Mouse (Mus musculus): Measurements from ENCODE around the gene Arhgap42. TPM values are rescaled to one million over a fixed set of nuclear protein-coding genes. Genes with fewer than 3 reads are reported as not detected.

Gene Arhgap42
- polyA plus RNA-seq, 1 experiment from 2014 or later: 19.7 TPM

DNA sequence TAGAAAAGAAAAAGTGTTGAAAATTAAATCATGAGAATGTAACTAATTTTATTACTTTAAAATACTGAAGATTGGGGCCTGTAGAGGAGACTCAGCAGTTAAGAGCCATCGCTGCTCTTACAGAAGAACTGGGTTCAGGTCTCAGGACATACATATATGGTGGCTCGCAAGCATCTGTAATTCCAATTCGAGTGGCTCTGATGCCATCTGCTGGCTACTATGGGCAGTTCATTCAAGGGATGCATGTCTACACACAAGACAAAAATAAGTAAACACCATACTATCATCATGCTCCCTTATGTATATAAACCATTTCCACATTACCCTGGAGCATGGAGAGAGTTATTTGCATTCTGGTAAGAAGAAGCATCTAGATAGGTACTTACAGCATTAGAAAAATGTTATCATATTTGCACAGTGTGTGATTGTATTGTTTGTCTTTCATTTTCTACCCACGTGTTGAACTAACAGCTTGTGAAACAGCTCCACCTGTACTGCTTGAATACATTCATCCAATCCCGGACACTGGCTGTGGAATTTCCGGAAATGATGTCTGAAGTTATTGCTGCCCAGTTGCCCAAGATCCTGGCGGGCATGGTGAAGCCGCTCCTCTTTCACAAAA is 274.3 kb downstream of the Arhgap42 start:
- H3K9me3 ChIP-seq: no peaks in the 10 kb centered on the region
- no peak overlapping the region for H3K27ac ChIP-seq
- no peak overlapping the region for H3K4me3 ChIP-seq
- H3K36me3 ChIP-seq (replicated peaks): no peaks in the 10 kb centered on the region
- no peak for ATAC-seq (replicated peaks)
- no peaks in the 10 kb centered on the region for H3K4me1 ChIP-seq
- no peaks in the 10 kb centered on the region for H3K27me3 ChIP-seq (replicated peaks)
- no peak overlapping the region for H3K4me2 ChIP-seq
- WGBS: 67% methylated on average over 8 of the region's 8 CpGs
- H3K9ac ChIP-seq: no peak overlapping the region

GRCm38 (mm10) chr9:8953306-8953705 is 285.6 kb downstream of the Arhgap42 start:
- ATAC-seq (replicated peaks): no peak

More at GRCm38 (mm10) chr9:8953306-8953705, 285.6 kb downstream of the Arhgap42 start:
- H3K4me1 ChIP-seq: no peaks in the 10 kb centered on the region
- H3K9me3 ChIP-seq: no peaks in the 10 kb centered on the region
- no peak overlapping the region for H3K9ac ChIP-seq
- H3K4me2 ChIP-seq: no peak overlapping the region
- H3K27ac ChIP-seq: no peak overlapping the region
- H3K4me3 ChIP-seq: no peak overlapping the region
- 0 out of 2 replicates have a peak, but pooled peaks cover 3% of the 10 kb centered on the region for H3K36me3 ChIP-seq (replicated peaks)
- no peaks in the 10 kb centered on the region for H3K27me3 ChIP-seq (replicated peaks)
